Mouse (Mus musculus) kidney, adult 2 months (tissue): ENCODE data around the gene S1pr5. TPM values are rescaled to one million over a fixed set of nuclear protein-coding genes. Genes with fewer than 3 reads are reported as not detected.
"Not testable (repeated sequence)": the region's sequence is repeated elsewhere in the genome, so short reads cannot be mapped to it uniquely, and the experiment has no call there.

Experiments
- DNase-seq: peaks from one replicate; pipeline ENCODE4 v3.0.0; 2021
- H3K27ac ChIP-seq: fragments of 200-500 bp; 2 replicates; pipeline ENCODE4 v1.5.1; 2012; ENCODE audit warnings: low read depth, low read length, control low read depth, inconsistent platforms; ENCODE audit not compliant: insufficient read depth
- H3K27me3 ChIP-seq: fragments of 200-500 bp; replicated peaks from 2 replicates; pipeline ENCODE4 v1.6.1; 2012; ENCODE audit warnings: mild to moderate bottlenecking, moderate library complexity, low read length, inconsistent platforms; ENCODE audit not compliant: control insufficient read depth, insufficient read depth
- H3K36me3 ChIP-seq: fragments of 200-500 bp; 2 replicates; pipeline ENCODE4 v1.6.1; 2012; ENCODE audit warnings: mild to moderate bottlenecking, moderate library complexity, low read length, inconsistent platforms; ENCODE audit not compliant: control insufficient read depth, insufficient read depth
- H3K4me1 ChIP-seq: fragments of 200-500 bp; 2 replicates; pipeline ENCODE4 v1.6.1; 2011; ENCODE audit warnings: low read length; ENCODE audit not compliant: control insufficient read depth, insufficient read depth
- H3K4me3 ChIP-seq: fragments of 200-500 bp; 2 replicates; pipeline ENCODE4 v1.5.1; 2011; ENCODE audit warnings: mild to moderate bottlenecking, low read depth, low read length, control low read depth; ENCODE audit not compliant: insufficient read depth
- CTCF ChIP-seq: fragments of 200-500 bp; conservative IDR thresholded peaks from 2 replicates; pipeline ENCODE4 v1.5.1; 2011; ENCODE audit warnings: low read depth, mild to moderate bottlenecking, control low read depth, low read length, moderate library complexity, mixed read lengths; ENCODE audit not compliant: insufficient read depth, insufficient read length
- POLR2A ChIP-seq: fragments of 200-500 bp; IDR thresholded peaks from one replicate; pipeline ENCODE4 v1.6.1; 2011; ENCODE audit warnings: low read depth, low read length, control low read depth
- WGBS: fragments of 180-500 bp; shearing (Covaris S2); methylation state at CpG from one replicate; pipeline ENCODE4 v1.1.7; 2018; 5-methylcytosine and 5-hydroxymethylcytosine counted together
- polyA plus RNA-seq: library from polyadenylated mRNA; depleted of rRNA; stranded (reverse); fragments of >200 nt; gene quantifications from 2 replicates; pipeline ENCODE4 v1.2.3, GENCODE M21; 2012

The S1pr5 gene
- polyA plus RNA-seq, 1 experiment = 0.39 TPM

DNA sequence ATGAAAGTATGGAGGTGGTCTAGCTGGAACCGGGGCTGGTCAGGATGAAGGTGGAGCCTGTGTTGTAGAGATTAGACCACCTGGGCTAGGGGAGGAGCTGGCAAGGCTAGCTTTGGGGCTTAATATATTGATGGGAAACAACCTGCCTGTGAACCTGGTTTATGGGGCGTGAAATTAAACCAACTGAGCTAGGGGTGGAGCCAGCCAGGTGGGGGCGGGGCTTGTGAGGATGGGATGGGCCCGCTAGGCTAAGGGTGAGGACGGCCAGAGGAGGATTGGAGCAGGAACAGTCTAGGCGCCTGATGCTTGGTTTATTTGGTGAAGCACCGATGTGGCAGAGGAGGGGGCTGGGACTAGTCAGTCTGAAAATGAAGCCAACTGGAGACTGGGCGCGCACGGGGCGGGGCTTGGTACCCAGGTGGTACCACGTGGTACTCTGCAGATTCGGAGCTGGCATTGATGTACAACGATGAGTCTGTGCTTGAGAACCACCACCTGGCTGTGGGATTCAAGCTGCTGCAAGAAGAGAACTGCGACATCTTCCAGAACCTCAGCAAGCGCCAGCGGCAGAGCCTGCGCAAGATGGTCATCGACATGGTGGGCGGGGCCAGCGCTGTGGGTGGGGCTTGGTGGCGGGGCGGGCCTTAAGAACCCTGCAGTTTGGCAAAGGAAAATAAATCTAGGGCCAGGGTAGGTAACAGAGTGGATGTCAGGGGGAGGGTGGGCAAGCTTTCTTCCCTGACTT lies 43.5 kb downstream of the S1pr5 start:
- DNase-seq = peak; percentile 72
- Histone ChIP-seq H3K27ac (no peak overlapping the region), H3K4me3 (peak overlapping the region; percentile 35; the same call in 1 of the 2 replicates), H3K4me1 (no peaks in the 10 kb centered on the region), H3K36me3 (no peaks in the 10 kb centered on the region), H3K27me3 (no peaks in the 10 kb centered on the region)
- 21% methylated on average over 23 of the region's 23 CpGs for WGBS
- no peak for TF ChIP-seq CTCF
- TF ChIP-seq POLR2A = no peak

DNA sequence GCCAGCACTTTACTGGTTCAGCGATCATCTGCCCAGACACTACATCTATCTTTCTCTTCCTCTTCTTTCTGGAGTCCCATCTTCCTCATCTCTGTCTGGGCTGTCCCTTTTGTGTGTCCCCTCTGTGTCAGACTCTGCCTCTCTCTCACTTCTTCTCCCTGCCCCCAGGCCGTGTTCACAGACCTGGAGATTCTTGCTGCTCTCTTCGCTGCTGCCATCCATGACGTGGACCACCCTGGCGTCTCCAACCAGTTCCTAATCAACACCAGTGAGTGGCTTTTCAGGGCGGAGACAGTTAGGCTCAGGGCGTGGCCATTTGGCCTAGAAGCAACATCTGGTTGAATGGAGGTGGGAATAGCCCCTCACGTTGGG lies 44.1 kb downstream of the S1pr5 start:
- no peak for TF ChIP-seq CTCF
- no peak for TF ChIP-seq POLR2A
- Histone ChIP-seq H3K36me3 (no peaks in the 10 kb centered on the region), H3K4me3 (no peak overlapping the region), H3K4me1 (no peaks in the 10 kb centered on the region), H3K27ac (no peak overlapping the region), H3K27me3 (no peaks in the 10 kb centered on the region)
- no peak for DNase-seq
- 38% methylated on average over 8 of the region's 8 CpGs for WGBS

DNA sequence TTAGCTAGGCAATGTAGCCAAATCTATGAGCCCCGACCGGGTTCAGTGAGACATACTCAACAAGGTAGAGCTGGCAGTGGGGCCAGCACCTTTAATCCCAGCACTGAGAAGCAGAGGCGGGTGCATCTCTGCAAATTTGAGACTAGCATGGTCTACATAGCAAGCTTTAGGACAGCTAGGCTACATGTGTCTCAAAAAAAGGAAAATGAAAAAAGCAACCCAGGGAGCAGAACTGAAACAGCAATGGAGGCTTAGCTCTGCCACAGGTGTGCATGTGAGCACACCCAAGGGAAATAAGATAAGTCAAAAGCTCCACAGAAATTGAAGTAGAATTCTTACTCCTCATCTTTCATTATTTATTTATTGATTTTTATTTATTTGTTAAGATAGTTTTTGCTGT lies 49.3 kb downstream of the S1pr5 start:
- TF ChIP-seq POLR2A = no peak
- TF ChIP-seq CTCF = no peak
- Histone ChIP-seq H3K27me3 (no peaks in the 10 kb centered on the region), H3K4me1 (no peaks in the 10 kb centered on the region), H3K27ac (no peak overlapping the region), H3K36me3 (no peaks in the 10 kb centered on the region), H3K4me3 (no peak overlapping the region)
- no peak for DNase-seq
- WGBS = 86% methylated on average over 3 of the region's 3 CpGs

- H3K27me3 ChIP-seq = no peaks in the 10 kb centered on the region
- H3K4me1 ChIP-seq = no peaks in the 10 kb centered on the region
- no peak overlapping the region for H3K27ac ChIP-seq
- H3K36me3 ChIP-seq = no peaks in the 10 kb centered on the region
- no peak overlapping the region for H3K4me3 ChIP-seq
- WGBS = 59% methylated on average over 4 of the region's 4 CpGs
- no peak for TF ChIP-seq POLR2A
- no peak for TF ChIP-seq CTCF
- DNase-seq = no peak
Observed at GRCm38 (mm10) chr9:21197981-21198380, 50.3 kb downstream of the S1pr5 start.

- Histone ChIP-seq H3K4me1 (no peaks in the 10 kb centered on the region), H3K4me3 (no peak overlapping the region), H3K27ac (no peak overlapping the region), H3K27me3 (no peaks in the 10 kb centered on the region), H3K36me3 (no peaks in the 10 kb centered on the region)
- TF ChIP-seq CTCF (no peak), POLR2A (no peak)
- no peak for DNase-seq
- 56% methylated on average over 19 of the region's 19 CpGs for WGBS
Observed at GRCm38 (mm10) chr9:21196521-21197433, 51.5 kb downstream of the S1pr5 start.

DNA sequence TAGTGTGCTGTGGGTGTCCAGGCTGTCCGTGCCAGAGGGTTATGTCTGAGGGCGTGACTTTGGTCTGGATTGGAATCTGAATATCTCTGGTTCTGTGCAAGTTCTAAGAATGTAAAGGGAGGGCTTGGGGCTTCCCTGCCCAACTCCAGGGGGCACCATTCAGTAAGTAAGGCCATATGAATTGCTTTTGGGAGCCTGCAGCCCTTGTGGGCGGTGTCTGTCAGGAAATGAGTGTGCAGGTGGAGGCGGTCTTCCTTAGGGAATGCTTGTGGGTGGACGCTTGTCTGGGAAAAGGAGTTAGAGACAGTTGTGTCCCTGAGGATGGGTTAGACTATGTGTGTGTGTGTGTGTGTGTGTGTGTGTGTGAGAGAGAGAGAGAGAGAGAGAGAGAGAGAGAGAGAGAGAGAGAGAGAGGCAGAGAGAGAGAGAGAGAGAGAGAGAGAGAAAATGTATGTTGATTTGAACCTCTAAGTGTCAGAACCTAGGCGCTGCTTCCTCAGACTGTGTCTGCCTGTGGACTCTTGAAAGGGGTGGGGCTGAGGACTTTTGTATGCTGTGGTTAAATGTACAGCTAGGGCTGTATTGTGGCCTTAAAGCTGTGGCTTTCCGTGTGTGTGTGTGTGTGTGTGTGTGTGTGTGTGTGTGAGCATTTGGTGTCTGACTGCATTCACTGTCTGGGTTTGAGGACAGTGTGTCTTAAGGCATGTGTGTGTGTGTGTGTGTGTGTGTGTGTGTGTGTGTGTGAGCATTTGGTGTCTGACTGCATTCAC lies 52.3 kb downstream of the S1pr5 start:
- DNase-seq, H3K27me3 ChIP-seq, H3K36me3 ChIP-seq, H3K4me3 ChIP-seq, H3K4me1 ChIP-seq, H3K27ac ChIP-seq: not testable (repeated sequence)
- 75% methylated on average over 7 of the region's 7 CpGs for WGBS
